Mouse (Mus musculus) heart, postnatal 4 days (tissue): ENCODE measurements around the gene 3110040M04Rik. TPM values are rescaled to one million over a fixed set of nuclear protein-coding genes. Genes with fewer than 3 reads are reported as not detected.
A peak's percentile ranks its signal among the peaks of the same experiment; 100 is the strongest.

Source experiments
- DNase-seq: peaks from one replicate; pipeline ENCODE4 v3.0.0; 2021
- total RNA-seq, 2 experiments: library from RNA; stranded (reverse); gene quantifications; 2 replicates each; pipeline ENCODE4 v1.2.3; 2021

The 3110040M04Rik gene
- total RNA-seq, 2 experiments from 2014 or later, result not detected

GRCm38 (mm10) chr1:151236141-151236930 is 32.4 kb downstream of the 3110040M04Rik start:
- DNase-seq, result peak; percentile 40

GRCm38 (mm10) chr1:151237780-151238179 is 33.9 kb downstream of the 3110040M04Rik start:
- DNase-seq, result no peak

DNA sequence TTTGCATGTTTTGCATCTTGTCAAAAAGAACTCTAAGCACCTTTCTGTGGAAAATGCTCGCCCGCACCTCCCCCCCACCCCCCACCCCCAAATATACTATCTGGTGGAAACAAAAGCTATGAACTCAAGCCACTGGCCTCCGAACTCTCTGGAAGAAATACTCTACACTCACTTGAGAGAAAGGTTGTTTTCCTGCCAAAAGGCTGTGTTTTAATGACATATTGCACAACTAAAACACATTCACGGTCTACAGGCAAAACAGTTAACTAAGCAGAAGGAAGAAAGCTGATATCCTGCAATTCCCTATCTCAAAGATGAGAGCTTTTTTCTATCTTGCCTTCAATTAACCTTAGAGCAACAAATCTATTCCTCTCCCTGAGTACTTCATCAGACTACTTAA is 39.4 kb downstream of the 3110040M04Rik start:
- DNase-seq, result no peak

DNA sequence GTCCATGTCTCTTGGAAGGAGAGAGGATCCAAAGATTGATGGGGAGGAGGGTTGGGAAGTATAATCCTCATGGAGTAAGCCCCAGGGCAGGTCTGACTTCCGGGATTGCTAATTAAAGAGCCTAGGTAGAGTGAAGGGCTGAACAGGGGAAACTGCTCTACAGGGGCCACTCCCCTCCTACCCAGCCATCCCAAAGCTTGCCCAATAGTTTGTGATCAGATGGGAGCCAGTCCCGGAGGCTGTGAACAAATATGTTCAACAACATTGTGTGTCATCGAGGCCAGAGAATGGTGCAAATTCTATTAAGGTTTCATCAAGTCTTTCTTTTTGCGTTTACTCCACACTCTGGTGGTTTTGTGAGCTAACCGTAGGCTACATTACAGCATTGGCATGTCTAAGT is 40.1 kb downstream of the 3110040M04Rik start:
- DNase-seq, result no peak

DNA sequence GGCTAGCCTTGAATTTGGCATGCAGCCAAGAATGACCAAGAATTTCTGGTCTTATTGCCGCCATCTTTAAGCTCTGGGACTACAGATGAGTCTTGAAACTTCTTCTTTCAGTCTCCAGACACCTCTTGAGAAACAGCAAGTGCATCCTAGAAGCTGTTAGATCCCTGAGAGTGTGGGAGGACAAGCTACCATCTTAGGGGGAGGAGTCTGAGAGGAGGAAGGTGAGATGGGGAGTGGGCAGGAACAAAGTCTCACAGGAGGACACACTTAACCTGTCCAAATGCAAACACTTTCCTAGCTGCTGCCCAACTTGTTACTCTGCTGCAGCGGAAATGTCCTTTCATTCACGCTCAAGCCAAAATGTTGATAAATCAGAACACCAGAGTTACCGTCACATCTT is 40.8 kb downstream of the 3110040M04Rik start:
- DNase-seq, result no peak

GRCm38 (mm10) chr1:151245165-151245564 is 41.2 kb downstream of the 3110040M04Rik start:
- DNase-seq, result no peak

GRCm38 (mm10) chr1:151245846-151246245 is 41.9 kb downstream of the 3110040M04Rik start:
- DNase-seq, result no peak

- DNase-seq, result no peak
These were observed 46.2 kb downstream of the 3110040M04Rik start for GRCm38 (mm10) chr1:151250109-151250508.

GRCm38 (mm10) chr1:151250529-151251193 is 46.7 kb downstream of the 3110040M04Rik start:
- DNase-seq, result peak; percentile 53

- no peak for DNase-seq
These were observed 47.5 kb downstream of the 3110040M04Rik start for GRCm38 (mm10) chr1:151251194-151252010.

Other genes with a start within 250 kb of the 3110040M04Rik start
- gene Hmcn1, start 210.7 kb upstream of the 3110040M04Rik start, total RNA-seq, result 10 to 100 TPM; 76.6 to 87.1 TPM
- gene Gm47985, start 21.6 kb upstream of the 3110040M04Rik start, total RNA-seq, result under 1 TPM in 1 of 2 experiments, not detected in 1; 0.29 TPM
- gene Gm8947, start 11.7 kb upstream of the 3110040M04Rik start, total RNA-seq, result under 1 TPM in 1 of 2 experiments, not detected in 1; 0.17 TPM
- gene Gm47995, start 5.7 kb upstream of the 3110040M04Rik start, total RNA-seq, result not detected
- not detected for gene Gm47996, start 6.0 kb downstream of the 3110040M04Rik start, total RNA-seq
- 100 to 1,000 TPM; 286 to 289 TPM for gene Ivns1abp, start 140.4 kb downstream of the 3110040M04Rik start, total RNA-seq
- gene Swt1, start 224.3 kb downstream of the 3110040M04Rik start, total RNA-seq, result 1 to 10 TPM; 7.0 to 8.7 TPM
- gene Trmt1l, start 224.4 kb downstream of the 3110040M04Rik start, total RNA-seq, result 10 to 100 TPM; 10.7 to 10.8 TPM